Mouse (Mus musculus): Measurements from ENCODE around the gene Snph.

DNA sequence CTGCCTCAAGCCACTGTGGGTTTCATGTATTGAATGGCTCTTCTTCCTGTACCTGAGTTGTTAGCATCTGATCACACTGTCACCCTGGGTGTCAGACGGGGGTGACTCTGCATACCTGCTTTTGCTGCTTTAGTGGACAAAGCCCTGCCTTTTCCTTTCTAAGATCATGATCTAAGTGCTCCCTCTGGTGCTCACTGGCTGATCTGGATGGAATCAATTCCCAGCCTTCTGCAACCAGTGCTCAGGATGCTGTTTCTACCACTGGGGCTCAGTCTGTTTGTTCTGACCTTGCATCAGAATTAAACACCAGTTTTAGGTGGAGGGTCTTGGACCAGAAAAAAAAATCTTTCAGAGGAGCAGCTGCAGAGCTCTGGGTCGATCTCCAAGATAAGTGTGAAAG is 43.8 kb upstream of the Snph start:
- TF ChIP-seq TCF12 (IDR thresholded peaks at IDR 0.05; ENCODE audit: low read depth, low read length) = no peak
- TF ChIP-seq MAZ (IDR thresholded peaks at IDR 0.05; ENCODE audit: low read depth, low read length) = no peak
- TF ChIP-seq NELFE (IDR thresholded peaks at IDR 0.05; ENCODE audit: low read depth, low read length) = no peak
- no peak for TF ChIP-seq ZC3H11A (IDR thresholded peaks at IDR 0.05; ENCODE audit: low read depth, low read length)
- no peak for TF ChIP-seq EP300 (IDR thresholded peaks at IDR 0.05; ENCODE audit: low read length)
- no peak for TF ChIP-seq ELF1 (IDR thresholded peaks at IDR 0.05; ENCODE audit: low read depth, low read length)
- TF ChIP-seq CTCF (conservative IDR thresholded peaks at IDR 0.05 in 1 of 2, IDR thresholded peaks at IDR 0.05 in 1 of 2; ENCODE audit: low read depth in 2 of 2, low read length in 2 of 2) = peak in 1 of 2 experiments; percentile 43; a peak in 2 of 4 replicates
- TF ChIP-seq RAD21 (IDR thresholded peaks at IDR 0.05; ENCODE audit: low read depth, low read length) = peak; percentile 31
- no peak for TF ChIP-seq ZNF384 (IDR thresholded peaks at IDR 0.05; ENCODE audit: low read depth, low read length)
- TF ChIP-seq CHD2 (IDR thresholded peaks at IDR 0.05; ENCODE audit: low read length) = no peak

Measured in CH12.LX (cell line).